Mouse (Mus musculus) embryo, embryonic 11 days (tissue): ENCODE data around the gene Mtx2.
A peak's percentile ranks its signal among the peaks of the same experiment; 100 is the strongest.

Source experiments
- DNase-seq: peaks from one replicate; pipeline ENCODE4 v3.0.0-alpha.2; 2015

The Mtx2 gene

DNA sequence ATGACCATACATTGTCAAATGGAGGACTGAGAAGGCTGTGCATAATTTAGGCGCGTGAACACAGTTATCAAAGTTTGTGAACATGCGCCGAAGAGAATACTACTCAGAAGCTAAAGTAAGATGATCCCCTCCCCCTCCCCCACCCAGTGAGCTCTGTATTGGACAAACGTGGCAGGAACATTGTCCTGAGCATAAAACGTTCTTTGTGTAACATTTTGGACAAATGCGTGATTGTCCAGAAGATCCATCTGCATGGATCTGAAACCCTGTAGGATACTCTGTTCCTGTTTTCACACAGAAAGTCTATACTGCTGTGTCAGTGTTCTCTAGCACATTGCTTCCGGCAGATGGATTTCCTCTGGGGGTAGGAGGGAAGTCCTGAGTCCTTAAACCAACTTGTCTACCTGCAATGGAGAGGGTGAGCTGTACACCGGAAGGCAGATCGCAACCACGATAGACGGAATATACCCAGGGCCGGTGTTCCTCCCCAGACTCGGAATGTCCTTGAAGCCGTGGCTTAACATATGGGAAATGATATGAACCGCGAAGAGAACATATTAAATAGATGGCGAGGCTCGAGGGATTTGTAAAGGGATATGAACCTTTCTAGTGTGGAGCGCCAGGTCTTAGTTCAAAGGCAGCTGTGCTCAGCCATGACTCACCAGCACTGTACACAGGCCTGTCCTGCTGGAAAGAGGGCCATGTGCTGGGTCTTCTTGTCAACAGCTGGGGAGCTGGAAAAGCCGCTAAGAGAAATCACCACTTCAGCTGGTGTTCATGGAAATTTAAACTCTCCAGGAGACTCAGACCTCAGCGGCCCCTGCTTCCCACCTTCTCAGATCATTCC is 100.6 kb downstream of the Mtx2 start:
- DNase-seq, result peak; percentile 35
